In the genomic region with DNA sequence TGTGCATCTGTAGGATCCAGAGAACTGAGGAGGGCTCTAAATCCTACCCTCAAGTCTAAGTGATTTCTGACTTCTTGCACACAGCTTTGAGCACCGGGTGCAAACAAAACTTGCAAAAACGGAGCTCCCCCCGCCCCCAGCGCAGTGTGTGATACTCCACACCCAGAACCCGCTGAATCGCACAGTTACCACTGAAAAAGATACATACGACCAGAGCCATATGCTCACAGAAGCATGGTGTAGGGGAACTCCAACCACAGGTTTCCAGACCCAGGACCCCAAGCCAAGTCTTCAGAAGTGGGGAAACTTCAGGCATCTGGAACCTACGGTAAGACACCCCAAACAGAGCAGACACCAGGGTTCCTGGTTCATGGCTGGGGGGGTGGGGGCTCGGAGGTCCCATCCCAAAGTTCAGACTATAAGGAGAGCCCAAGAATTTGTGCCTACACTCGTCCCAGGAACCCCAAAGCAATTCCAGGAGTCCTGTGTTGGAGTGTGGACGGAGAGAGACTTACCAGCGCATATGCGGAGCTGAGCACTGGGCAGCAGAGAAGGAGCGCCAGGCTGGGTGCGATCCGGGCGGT, we compare ENCODE assay signal across 8 mouse cellular contexts. TPM values are rescaled to one million over a fixed set of nuclear protein-coding genes. Genes with fewer than 3 reads are reported as not detected.
A peak's percentile ranks its signal among the peaks of the same experiment; 100 is the strongest.
DNase-seq lines count a peak whose midpoint lies in the region; ATAC-seq and TF ChIP-seq lines count a peak whose summit lies in the region.

Gene Myl3 (plus strand): TSS at position 151 of the 584 bp plus-strand sequence.

- H3K4me3 ChIP-seq in lung, embryonic 16.5 days (ENCODE audit: low read length) = peak within 1 kb of the TSS; percentile 70
- peak within 1 kb of the TSS; percentile 78 for H3K4me3 ChIP-seq in gastrocnemius, adult 2 months
- peak within 1 kb of the TSS; percentile 73 for H3K4me3 ChIP-seq in intestine, embryonic 14.5 days (ENCODE audit: low read depth, low read length)
- peak within 1 kb of the TSS; percentile 68 for H3K4me3 ChIP-seq in neural tube, embryonic 15.5 days (replicated peaks)

- H3K4me1 ChIP-seq in lung, embryonic 16.5 days (replicated peaks; ENCODE audit: control insufficient read depth, insufficient read depth, low read length) = peaks cover 12% of the 10 kb centered on the region
- peaks cover 22% of the 10 kb centered on the region for H3K4me1 ChIP-seq in intestine, embryonic 14.5 days (replicated peaks; ENCODE audit: control insufficient read depth, insufficient read depth, low read length)
- peaks cover 44% of the 10 kb centered on the region for H3K4me1 ChIP-seq in neural tube, embryonic 15.5 days

- peak within 1 kb of the TSS; percentile 84 for H3K27ac ChIP-seq in lung, embryonic 16.5 days (ENCODE audit: low read length)
- H3K27ac ChIP-seq in gastrocnemius, adult 2 months = peak within 1 kb of the TSS; percentile 64
- peak within 1 kb of the TSS; percentile 83 for H3K27ac ChIP-seq in intestine, embryonic 14.5 days (ENCODE audit: low read depth)
- H3K27ac ChIP-seq in neural tube, embryonic 15.5 days (replicated peaks) = peak within 1 kb of the TSS; percentile 61

- no peak for TF ChIP-seq CTCF in gastrocnemius, adult 2 months (IDR thresholded peaks at IDR 0.05)

- DNase-seq in lung, postnatal 25 days (ENCODE audit: low spot score) = no peak
- DNase-seq in gastrocnemius, adult 2 months = no peak
- DNase-seq in intestine, embryonic 14.5 days (ENCODE audit: low spot score) = no peak
- DNase-seq in left cerebral cortex, postnatal 36 days (ENCODE audit: low spot score in 2 of 2) = no peak
- DNase-seq in adrenal gland, adult 18-20 months (ENCODE audit: low spot score in 2 of 2) = no peak
- DNase-seq in T-cell, adult 2 months (ENCODE audit: low spot score) = no peak

- H3K9ac ChIP-seq in lung, embryonic 16.5 days (ENCODE audit: low read length) = peak within 1 kb of the TSS; percentile 77
- H3K9ac ChIP-seq in intestine, embryonic 14.5 days (ENCODE audit: low read length) = peak within 1 kb of the TSS; percentile 69
- peak within 1 kb of the TSS; percentile 70 for H3K9ac ChIP-seq in neural tube, embryonic 15.5 days (replicated peaks)

- H3K9me3 ChIP-seq in lung, embryonic 16.5 days (ENCODE audit: control insufficient read depth, low read length) = no peaks in the 10 kb centered on the region
- no peaks in the 10 kb centered on the region for H3K9me3 ChIP-seq in intestine, embryonic 14.5 days (ENCODE audit: control insufficient read depth, low read length)
- no peaks in the 10 kb centered on the region for H3K9me3 ChIP-seq in neural tube, embryonic 15.5 days (replicated peaks)

- H3K36me3 ChIP-seq in lung, embryonic 16.5 days (ENCODE audit: control insufficient read depth, insufficient read depth, low read length) = no peaks in the 10 kb centered on the region
- peaks cover 7% of the 10 kb centered on the region; the same call in 1 of the 2 replicates for H3K36me3 ChIP-seq in intestine, embryonic 14.5 days (ENCODE audit: control insufficient read depth, insufficient read depth, low read length)
- no peaks in the 10 kb centered on the region for H3K36me3 ChIP-seq in neural tube, embryonic 15.5 days

- 2% methylated on average over 17 of the region's 17 CpGs for WGBS in lung, embryonic 16.5 days
- 3% methylated on average over 17 of the region's 17 CpGs for WGBS in intestine, embryonic 14.5 days
- WGBS in neural tube, embryonic 15.5 days = 2% methylated on average over 17 of the region's 17 CpGs

- intact Hi-C loops in gastrocnemius, adult 2 months (cut with DNase I) = no loop called here
- intact Hi-C loops in left cerebral cortex, postnatal 36 days (cut with DNase I) = no loop called here

- ATAC-seq in lung, embryonic 16.5 days (ENCODE audit: low read depth) = no peak
- ATAC-seq in intestine, embryonic 14.5 days (replicated peaks; ENCODE audit: low FRiP score, low TSS enrichment, low read depth) = no peak
- ATAC-seq in neural tube, embryonic 15.5 days (ENCODE audit: low FRiP score) = no peak

- H3K27me3 ChIP-seq in lung, embryonic 16.5 days (ENCODE audit: control insufficient read depth, insufficient read depth, low read depth, low read length) = peaks cover 24% of the 10 kb centered on the region
- H3K27me3 ChIP-seq in intestine, embryonic 14.5 days (replicated peaks; ENCODE audit: control insufficient read depth, insufficient read depth, low read length) = peaks cover 8% of the 10 kb centered on the region; the same call in 1 of the 2 replicates
- peaks cover 38% of the 10 kb centered on the region for H3K27me3 ChIP-seq in neural tube, embryonic 15.5 days (replicated peaks)

- peak within 1 kb of the TSS; percentile 76 for H3K4me2 ChIP-seq in lung, embryonic 16.5 days (ENCODE audit: low read depth, low read length)
- peak within 1 kb of the TSS; percentile 78 for H3K4me2 ChIP-seq in intestine, embryonic 14.5 days (ENCODE audit: low read length)
- peak within 1 kb of the TSS; percentile 98 for H3K4me2 ChIP-seq in neural tube, embryonic 15.5 days

RNA-seq across cellular contexts. Expression of gene Myl3, which starts in this region (rescaled TPM):
- polyA plus RNA-seq in lung, embryonic 16.5 days (2015; fragmentation: Nextera tagmentation; extraction: Ambion mirVana) = 10.6 and 13.9 TPM in 2 replicates
- 1,000 to 10,000 TPM in 1 of 2 experiments, 100 to 1,000 TPM in 1; 528 to 1,790 TPM for total RNA-seq in gastrocnemius, adult 2 months (2021)
- 0.23 and 1.6 TPM in 2 replicates for polyA plus RNA-seq in intestine, embryonic 14.5 days (2014; fragmentation: Nextera tagmentation; extraction: Ambion mirVana)
- polyA plus RNA-seq in neural tube, embryonic 15.5 days (2015; fragmentation: Nextera tagmentation; extraction: Ambion mirVana) = 1.9 and 4.1 TPM in 2 replicates
- total RNA-seq in left cerebral cortex, postnatal 36 days (2021) = under 1 TPM in 1 of 2 experiments, not detected in 1; 0.59 TPM
- 1 to 10 TPM in 1 of 2 experiments, under 1 TPM in 1; 0.93 to 4.1 TPM for total RNA-seq in adrenal gland, adult 18-20 months (2021)

Comparison
In these comparisons a context has a peak if more than half of its experiments do, and no peak if none do; other contexts are left out.
1. RNA of gene Myl3 (total RNA-seq): 528 to 1,790 TPM in gastrocnemius, adult 2 months; 0.93 to 4.1 TPM in adrenal gland, adult 18-20 months and 0.59 TPM in left cerebral cortex, postnatal 36 days; every median in the first group is over 100 times any median in the second.
2. Peak in every context shown above with its lines, with median percentiles within 50 percentile points of each other: H3K27ac ChIP-seq, H3K4me2 ChIP-seq, H3K4me3 ChIP-seq and H3K9ac ChIP-seq.